In the genomic region with DNA sequence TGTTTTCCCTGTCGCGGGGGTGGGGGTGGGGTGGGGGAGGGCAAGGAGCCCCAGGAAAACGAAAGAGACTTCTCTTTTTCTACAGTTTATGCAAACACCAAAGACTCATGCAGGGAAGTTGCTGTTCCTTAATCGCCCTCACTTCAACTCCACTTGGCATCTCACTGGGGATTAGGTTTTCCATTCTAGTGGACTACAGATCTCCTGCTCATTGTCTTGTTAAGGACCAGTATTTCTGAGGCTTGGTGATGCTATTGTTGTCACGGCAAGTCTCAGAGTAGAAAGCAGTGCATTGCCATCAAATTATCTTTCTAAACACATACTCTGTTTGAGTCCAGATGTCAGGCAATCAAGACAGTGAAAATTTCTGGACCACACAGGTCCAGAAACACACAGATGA, we compare ENCODE assay signal across 23 mouse cellular contexts. TPM values are rescaled to one million over a fixed set of nuclear protein-coding genes. Genes with fewer than 3 reads are reported as not detected.
A peak's percentile ranks its signal among the peaks of the same experiment; 100 is the strongest.
DNase-seq lines count a peak whose midpoint lies in the region; ATAC-seq and TF ChIP-seq lines count a peak whose summit lies in the region.
"Had no signal": no experiment of that assay in that cellular context is flagged by ENCODE, and none has a peak within 500 bp of the region (broad histone marks: within the 10 kb centered on the region; RNA-seq: fewer than 3 reads in every experiment).

No protein-coding gene starts in this region.

- 8% methylated on average over 5 of the region's 5 CpGs for WGBS in heart, embryonic 12.5 days
- 8% methylated on average over 5 of the region's 5 CpGs for WGBS in heart, embryonic 16.5 days
- WGBS in heart, adult 2 months = 15% methylated on average over 5 of the region's 5 CpGs

- H3K27ac ChIP-seq in heart, embryonic 12.5 days (ENCODE audit: poor library complexity, severe bottlenecking) = no peak overlapping the region
- no peak overlapping the region for H3K27ac ChIP-seq in heart, embryonic 16.5 days (ENCODE audit: low read length)
- H3K27ac ChIP-seq in heart, adult 2 months = no peak overlapping the region
- H3K27ac ChIP-seq: embryonic facial prominence, embryonic 13.5 days; forebrain, embryonic 13.5 days; hindbrain, embryonic 15.5 days; kidney, embryonic 15.5 days had no signal

- intact Hi-C loops in heart, adult 2 months (cut with DNase I) = no loop called here
- intact Hi-C loops in left cerebral cortex, postnatal 14 days (cut with DNase I) = loop anchor here (5.0 to 10.0 kb wide), 2 partner anchors 1080 to 1843 kb away; no protein-coding TSS in a partner anchor

- no peak overlapping the region for H3K4me3 ChIP-seq in heart, embryonic 12.5 days
- H3K4me3 ChIP-seq in heart, embryonic 16.5 days (ENCODE audit: low read length) = no peak overlapping the region
- no peak overlapping the region for H3K4me3 ChIP-seq in heart, adult 2 months
- H3K4me3 ChIP-seq: embryonic facial prominence, embryonic 13.5 days; forebrain, embryonic 13.5 days; hindbrain, embryonic 15.5 days; kidney, embryonic 15.5 days had no signal

- TF ChIP-seq POLR2A in heart, adult 2 months (IDR thresholded peaks at IDR 0.05; ENCODE audit: insufficient read depth, low read depth, low read length) = no peak

- H3K9me3 ChIP-seq in heart, embryonic 12.5 days (replicated peaks) = no peaks in the 10 kb centered on the region
- no peaks in the 10 kb centered on the region for H3K9me3 ChIP-seq in heart, embryonic 16.5 days (replicated peaks; ENCODE audit: control insufficient read depth, low read length)
- H3K9me3 ChIP-seq: embryonic facial prominence, embryonic 13.5 days; forebrain, embryonic 13.5 days; hindbrain, embryonic 15.5 days; kidney, embryonic 15.5 days had no signal

- peak overlapping the region; percentile 53 for H3K4me2 ChIP-seq in heart, embryonic 12.5 days
- H3K4me2 ChIP-seq in heart, embryonic 16.5 days (ENCODE audit: low read depth, low read length) = peak overlapping the region; percentile 40
- H3K4me2 ChIP-seq: embryonic facial prominence, embryonic 13.5 days; forebrain, embryonic 13.5 days; hindbrain, embryonic 15.5 days; kidney, embryonic 15.5 days had no signal

- no peak for TF ChIP-seq EP300 in heart, adult 2 months (IDR thresholded peaks at IDR 0.05; ENCODE audit: insufficient read depth, low read depth, low read length)

- H3K27me3 ChIP-seq in heart, embryonic 12.5 days (replicated peaks) = 0 out of 2 replicates have a peak, but pooled peaks cover 6% of the 10 kb centered on the region
- H3K27me3 ChIP-seq in heart, embryonic 16.5 days (ENCODE audit: control insufficient read depth, insufficient read depth, low read length) = no peaks in the 10 kb centered on the region
- peaks cover 1% of the 10 kb centered on the region for H3K27me3 ChIP-seq in heart, adult 2 months (ENCODE audit: control insufficient read depth, insufficient read depth, low read length)
- H3K27me3 ChIP-seq: CH12.LX; forebrain, embryonic 13.5 days; hindbrain, embryonic 15.5 days had no signal

- H3K79me2 ChIP-seq in heart, adult 2 months (replicated peaks; ENCODE audit: control insufficient read depth, insufficient read depth, low read length) = no peaks in the 10 kb centered on the region

- TF ChIP-seq CTCF in heart, adult 2 months (IDR thresholded peaks at IDR 0.05) = no peak

- no peak for DNase-seq in heart, adult 18-20 months
- DNase-seq in heart, adult 2 months = no peak
- DNase-seq in ES-CJ7 (ENCODE audit: low read depth, low spot score) = peak; percentile 78
- peak; percentile 83 for DNase-seq in R1 (ENCODE audit: low read depth, low spot score)
- no peak for DNase-seq in left cerebral cortex, postnatal 14 days (ENCODE audit: low spot score in 2 of 2)
- DNase-seq: adrenal gland, adult 2 months; adrenal gland, postnatal 25 days; cerebellum, adult 18-20 months; cerebellum, adult 9-11 months; cerebellum, postnatal 36 days; forebrain, postnatal 0 days; gastrocnemius, postnatal 14 days; kidney, adult 2 months had no signal

- no peak for ATAC-seq in heart, embryonic 12.5 days (ENCODE audit: insufficient number of reproducible peaks, low FRiP score)
- ATAC-seq in heart, embryonic 16.5 days (replicated peaks; ENCODE audit: extremely low read depth, insufficient read depth, low FRiP score) = no peak
- ATAC-seq: forebrain, embryonic 13.5 days; forebrain, postnatal 0 days; intestine, embryonic 16.5 days had no signal

- H3K4me1 ChIP-seq in heart, embryonic 12.5 days (replicated peaks) = peaks cover 21% of the 10 kb centered on the region; the same call in 1 of the 2 replicates
- peaks cover 14% of the 10 kb centered on the region for H3K4me1 ChIP-seq in heart, embryonic 16.5 days (ENCODE audit: control insufficient read depth, insufficient read depth, low read length)
- no peaks in the 10 kb centered on the region; the same call in 1 of the 2 replicates for H3K4me1 ChIP-seq in heart, adult 2 months (ENCODE audit: control insufficient read depth, insufficient read depth, low read length)

- H3K36me3 ChIP-seq in heart, embryonic 12.5 days = no peaks in the 10 kb centered on the region
- H3K36me3 ChIP-seq in heart, embryonic 16.5 days (ENCODE audit: control insufficient read depth, insufficient read depth) = no peaks in the 10 kb centered on the region
- H3K36me3 ChIP-seq in heart, adult 2 months (ENCODE audit: control insufficient read depth, insufficient read depth, low read length) = no peaks in the 10 kb centered on the region
- H3K36me3 ChIP-seq: embryonic facial prominence, embryonic 13.5 days; G1E; hindbrain, embryonic 15.5 days; kidney, embryonic 15.5 days had no signal

- H3K9ac ChIP-seq in heart, embryonic 12.5 days = no peak overlapping the region
- H3K9ac ChIP-seq in heart, embryonic 16.5 days (ENCODE audit: low read length) = no peak overlapping the region
- no peak overlapping the region for H3K9ac ChIP-seq in heart, adult 2 months (ENCODE audit: low read depth, low read length)
- H3K9ac ChIP-seq: embryonic facial prominence, embryonic 13.5 days; forebrain, embryonic 13.5 days; forebrain, postnatal 0 days; hindbrain, embryonic 15.5 days; kidney, embryonic 15.5 days had no signal

RNA-seq across cellular contexts. Expression of a gene that starts 2.9 kb away (rescaled TPM):
- 0.31 and 0.48 TPM in 2 replicates for polyA plus RNA-seq in heart, embryonic 12.5 days (2016; fragmentation: Nextera tagmentation; extraction: Ambion mirVana)
- total RNA-seq in heart, adult 18-20 months (2021) = under 1 TPM; 0.12 to 0.28 TPM
- polyA plus RNA-seq in heart, embryonic 16.5 days (2015; fragmentation: Nextera tagmentation; extraction: Ambion mirVana) = 1.1 and 1.2 TPM in 2 replicates
- under 1 TPM; 0.20 to 0.39 TPM for total RNA-seq in heart, adult 2 months (2021)
- 0.23 and 0.35 TPM in 2 replicates for polyA plus RNA-seq in heart, adult 2 months (2012; rRNA removed)
- 100 to 1,000 TPM; 127 to 128 TPM for total RNA-seq in left cerebral cortex, postnatal 14 days (2021)
- total RNA-seq: CH12.LX; granulocyte monocyte progenitor cell, adult 5-6 weeks had no signal
- polyA plus RNA-seq: G1E had no signal

Comparison
In these comparisons a context has a peak if more than half of its experiments do, and no peak if none do; other contexts are left out.
1. DNase-seq: peak in ES-CJ7 (single experiment) and R1 (single experiment); none in heart, adult 18-20 months (0 of 2), heart, adult 2 months (0 of 2) and left cerebral cortex, postnatal 14 days (0 of 2).
2. RNA of a gene that starts 2.9 kb away (total RNA-seq): 127 to 128 TPM in left cerebral cortex, postnatal 14 days; 0.20 to 0.39 TPM in heart, adult 2 months and 0.12 to 0.28 TPM in heart, adult 18-20 months; every median in the first group is over 10 times any median in the second.